Mouse (Mus musculus) liver, embryonic 15.5 days (tissue): Measurements from ENCODE around the gene Gm20388. TPM values are rescaled to one million over a fixed set of nuclear protein-coding genes. Genes with fewer than 3 reads are reported as not detected.
A peak's percentile ranks its signal among the peaks of the same experiment; 100 is the strongest.

Source experiments
- ATAC-seq: fragments of 200-750 bp; cut with Nextera tagmentation; 2 replicates; pipeline ENCODE4 v1.8.0; 2017; ENCODE audit warnings: moderate number of reproducible peaks, mild to moderate bottlenecking, moderate library complexity; ENCODE audit not compliant: insufficient read depth
- H3K27ac ChIP-seq: fragments of 300-500 bp; sonication (generic); replicated peaks from 2 replicates; pipeline ENCODE4 v1.5.1; 2015; ENCODE audit warnings: mild to moderate bottlenecking, inconsistent platforms
- H3K27me3 ChIP-seq: fragments of 300-500 bp; sonication (generic); 2 replicates; pipeline ENCODE4 v1.6.1; 2015; ENCODE audit warnings: mild to moderate bottlenecking, inconsistent platforms
- H3K36me3 ChIP-seq: fragments of 300-500 bp; sonication (generic); replicated peaks from 2 replicates; pipeline ENCODE4 v1.6.1; 2015; ENCODE audit warnings: moderate library complexity, mild to moderate bottlenecking, inconsistent platforms
- H3K4me1 ChIP-seq: fragments of 300-500 bp; sonication (generic); replicated peaks from 2 replicates; pipeline ENCODE4 v1.6.1; 2015; ENCODE audit warnings: inconsistent platforms
- H3K4me2 ChIP-seq: fragments of 300-500 bp; sonication (generic); 2 replicates; pipeline ENCODE4 v1.6.1; 2015; ENCODE audit warnings: moderate library complexity, mild to moderate bottlenecking, inconsistent platforms
- H3K4me3 ChIP-seq: fragments of 300-500 bp; sonication (generic); replicated peaks from 2 replicates; pipeline ENCODE4 v1.5.1; 2015; ENCODE audit warnings: mild to moderate bottlenecking, inconsistent platforms
- H3K9ac ChIP-seq: fragments of 300-500 bp; sonication (generic); 2 replicates; pipeline ENCODE4 v1.6.1; 2015; ENCODE audit warnings: moderate library complexity, mild to moderate bottlenecking, inconsistent platforms
- H3K9me3 ChIP-seq: fragments of 300-500 bp; sonication (generic); replicated peaks from 2 replicates; pipeline ENCODE4 v1.6.1; 2016; ENCODE audit warnings: inconsistent platforms
- WGBS: fragments of 180-500 bp; shearing (Covaris S2); methylation state at CpG from one replicate; pipeline ENCODE4 v1.1.7; 2015; ENCODE audit warnings: mixed read lengths; ENCODE audit not compliant: insufficient replicate concordance; 5-methylcytosine and 5-hydroxymethylcytosine counted together
- polyA plus RNA-seq: library from polyadenylated mRNA; unstranded; fragments of >200 nt; fragmentation: Nextera tagmentation; extraction: Ambion mirVana; gene quantifications from 2 replicates; pipeline ENCODE4 v1.2.1, GENCODE M21; 2015

The Gm20388 gene
- polyA plus RNA-seq, 1 experiment from 2014 or later, result not detected

GRCm38 (mm10) chr8:122268861-122269260 is 2358.2 kb downstream of the Gm20388 start:
- WGBS, result 57% methylated on average over 24 of the region's 24 CpGs
- H3K4me1 ChIP-seq, result peaks cover 21% of the 10 kb centered on the region
- H3K27ac ChIP-seq, result no peak overlapping the region
- H3K36me3 ChIP-seq, result no peaks in the 10 kb centered on the region
- H3K27me3 ChIP-seq, result peaks cover 73% of the 10 kb centered on the region
- peak overlapping the region; percentile 51 for H3K4me3 ChIP-seq
- no peak overlapping the region for H3K9ac ChIP-seq
- no peak for ATAC-seq
- H3K9me3 ChIP-seq, result no peaks in the 10 kb centered on the region
- peak overlapping the region; percentile 75 for H3K4me2 ChIP-seq

GRCm38 (mm10) chr8:122269404-122269803 is 2358.8 kb downstream of the Gm20388 start:
- Histone ChIP-seq H3K4me2 (peak overlapping the region; percentile 75), H3K27ac (no peak overlapping the region), H3K4me1 (peaks cover 27% of the 10 kb centered on the region), H3K9ac (0 out of 2 replicates have a peak overlapping the region, but pooled peaks have one; percentile 32), H3K9me3 (no peaks in the 10 kb centered on the region), H3K27me3 (peaks cover 68% of the 10 kb centered on the region), H3K4me3 (peak overlapping the region; percentile 51), H3K36me3 (no peaks in the 10 kb centered on the region)
- 7% methylated on average over 21 of the region's 21 CpGs for WGBS
- no peak for ATAC-seq

- H3K4me3 ChIP-seq, result no peak overlapping the region
- no peak overlapping the region for H3K4me2 ChIP-seq
- no peak overlapping the region for H3K27ac ChIP-seq
- WGBS, result 76% methylated on average over 7 of the region's 7 CpGs
- peaks cover 38% of the 10 kb centered on the region for H3K4me1 ChIP-seq
- H3K27me3 ChIP-seq, result peaks cover 57% of the 10 kb centered on the region
- no peak for ATAC-seq
- H3K9me3 ChIP-seq, result no peaks in the 10 kb centered on the region
- H3K36me3 ChIP-seq, result no peaks in the 10 kb centered on the region
- H3K9ac ChIP-seq, result no peak overlapping the region
Observed at GRCm38 (mm10) chr8:122270555-122270954, 2359.9 kb downstream of the Gm20388 start.

- ATAC-seq, result peak; percentile 61
- H3K4me1 ChIP-seq, result peaks cover 64% of the 10 kb centered on the region
- WGBS, result 4% methylated on average over 5 of the region's 5 CpGs
- no peaks in the 10 kb centered on the region for H3K9me3 ChIP-seq
- H3K36me3 ChIP-seq, result no peaks in the 10 kb centered on the region
- no peak overlapping the region for H3K4me2 ChIP-seq
- no peak overlapping the region for H3K4me3 ChIP-seq
- H3K9ac ChIP-seq, result no peak overlapping the region
- peak overlapping the region; percentile 76 for H3K27ac ChIP-seq
- H3K27me3 ChIP-seq, result peaks cover 31% of the 10 kb centered on the region
Observed at GRCm38 (mm10) chr8:122273152-122273551, 2362.5 kb downstream of the Gm20388 start.

GRCm38 (mm10) chr8:122273826-122274225 is 2363.2 kb downstream of the Gm20388 start:
- peak overlapping the region; percentile 43 for H3K4me2 ChIP-seq
- WGBS, result 9% methylated on average over 7 of the region's 7 CpGs
- peak; percentile 68 for ATAC-seq
- no peaks in the 10 kb centered on the region for H3K9me3 ChIP-seq
- H3K4me3 ChIP-seq, result no peak overlapping the region
- H3K4me1 ChIP-seq, result peaks cover 68% of the 10 kb centered on the region
- peak overlapping the region; percentile 76 for H3K27ac ChIP-seq
- H3K36me3 ChIP-seq, result no peaks in the 10 kb centered on the region
- H3K27me3 ChIP-seq, result peaks cover 31% of the 10 kb centered on the region
- H3K9ac ChIP-seq, result no peak overlapping the region; the same call in 1 of the 2 replicates

GRCm38 (mm10) chr8:122274651-122275391 is 2364.2 kb downstream of the Gm20388 start:
- Histone ChIP-seq H3K9ac (0 out of 2 replicates have a peak overlapping the region, but pooled peaks have one; percentile 11), H3K4me1 (peaks cover 69% of the 10 kb centered on the region)

GRCm38 (mm10) chr8:122276308-122276707 is 2365.7 kb downstream of the Gm20388 start:
- peak overlapping the region; percentile 68 for H3K27ac ChIP-seq

More at GRCm38 (mm10) chr8:122274651-122275391, 2364.2 kb downstream of the Gm20388 start:
- Histone ChIP-seq H3K4me3 (no peak overlapping the region), H3K4me2 (no peak overlapping the region; the same call in 1 of the 2 replicates), H3K27ac (0 out of 2 replicates have a peak overlapping the region, but pooled peaks have one; percentile 68), H3K36me3 (no peaks in the 10 kb centered on the region), H3K9me3 (no peaks in the 10 kb centered on the region), H3K27me3 (peaks cover 28% of the 10 kb centered on the region)
- ATAC-seq, result no peak
- 55% methylated on average over 11 of the region's 11 CpGs for WGBS

GRCm38 (mm10) chr8:122277204-122277995 is 2366.8 kb downstream of the Gm20388 start:
- Histone ChIP-seq H3K27ac (0 out of 2 replicates have a peak overlapping the region, but pooled peaks have one; percentile 1), H3K27me3 (0 out of 2 replicates have a peak, but pooled peaks cover 10% of the 10 kb centered on the region), H3K4me1 (peaks cover 87% of the 10 kb centered on the region), H3K36me3 (no peaks in the 10 kb centered on the region), H3K4me2 (no peak overlapping the region), H3K9ac (peak overlapping the region; percentile 19; the same call in 1 of the 2 replicates), H3K9me3 (no peaks in the 10 kb centered on the region), H3K4me3 (no peak overlapping the region)
- ATAC-seq, result no peak
- 66% methylated on average over 18 of the region's 18 CpGs for WGBS

More at GRCm38 (mm10) chr8:122276308-122276707, 2365.7 kb downstream of the Gm20388 start:
- Histone ChIP-seq H3K36me3 (no peaks in the 10 kb centered on the region), H3K4me3 (no peak overlapping the region), H3K9ac (no peak overlapping the region), H3K4me1 (peaks cover 83% of the 10 kb centered on the region), H3K27me3 (peaks cover 13% of the 10 kb centered on the region; the same call in 1 of the 2 replicates), H3K9me3 (no peaks in the 10 kb centered on the region), H3K4me2 (no peak overlapping the region; the same call in 1 of the 2 replicates)
- 39% methylated on average over 5 of the region's 5 CpGs for WGBS
- ATAC-seq, result peak; percentile 17; the same call in 1 of the 2 replicates

GRCm38 (mm10) chr8:122280156-122280555 is 2369.5 kb downstream of the Gm20388 start:
- ATAC-seq, result no peak
- 56% methylated on average over 4 of the region's 4 CpGs for WGBS
- Histone ChIP-seq H3K4me1 (peaks cover 77% of the 10 kb centered on the region), H3K36me3 (peaks cover 10% of the 10 kb centered on the region), H3K9me3 (no peaks in the 10 kb centered on the region), H3K9ac (no peak overlapping the region), H3K27me3 (0 out of 2 replicates have a peak, but pooled peaks cover 10% of the 10 kb centered on the region), H3K27ac (peak overlapping the region; percentile 95; the same call in 1 of the 2 replicates), H3K4me2 (peak overlapping the region; percentile 91), H3K4me3 (no peak overlapping the region)

GRCm38 (mm10) chr8:122280588-122281316 is 2370.1 kb downstream of the Gm20388 start:
- H3K9ac ChIP-seq, result peak overlapping the region; percentile 66
- 0 out of 2 replicates have a peak, but pooled peaks cover 10% of the 10 kb centered on the region for H3K27me3 ChIP-seq
- no peaks in the 10 kb centered on the region for H3K9me3 ChIP-seq
- H3K27ac ChIP-seq, result peak overlapping the region; percentile 95
- peak overlapping the region; percentile 100 for H3K4me3 ChIP-seq
- H3K4me2 ChIP-seq, result peak overlapping the region; percentile 91
- H3K4me1 ChIP-seq, result peaks cover 77% of the 10 kb centered on the region
- ATAC-seq, result peak; percentile 35
- WGBS, result 7% methylated on average over 20 of the region's 20 CpGs
- peaks cover 10% of the 10 kb centered on the region for H3K36me3 ChIP-seq
